Mouse (Mus musculus): ENCODE data around the gene Nfx1. TPM values are rescaled to one million over a fixed set of nuclear protein-coding genes. Genes with fewer than 3 reads are reported as not detected.

The Nfx1 gene
- polyA plus RNA-seq, 1 experiment from 2014 or later = 110 TPM

DNA sequence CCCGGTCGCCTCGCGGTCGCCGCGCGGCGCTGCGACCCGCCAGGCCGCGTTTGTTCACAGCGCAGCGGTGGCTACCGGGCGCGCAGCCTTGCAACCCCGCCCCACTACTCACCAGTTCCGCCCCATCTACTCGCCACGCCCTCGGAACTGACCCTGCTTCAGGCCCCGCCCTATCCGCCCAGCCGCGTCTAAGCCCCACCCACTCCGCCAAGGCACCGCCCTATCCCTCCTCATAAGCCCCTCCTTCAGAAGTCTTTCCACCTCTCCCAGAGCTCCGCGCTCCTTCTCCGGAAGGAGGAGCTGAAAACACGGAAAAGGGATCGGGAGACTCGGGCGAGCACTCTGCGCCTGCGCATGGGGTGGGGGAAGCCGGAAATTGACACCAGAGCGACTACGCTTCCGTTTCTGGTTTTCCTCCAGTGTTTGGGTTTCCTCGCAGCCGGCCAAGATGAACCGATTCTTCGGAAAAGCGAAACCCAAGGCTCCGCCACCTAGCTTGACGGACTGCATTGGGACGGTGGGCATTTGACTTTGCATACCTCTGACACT lies 22.5 kb upstream of the Nfx1 start, which contains the start of the genes Bag1 and Chmp5:
Gene Bag1 (minus strand): TSS at position 135 of the 549 bp plus-strand sequence.
Gene Chmp5 (plus strand): TSS at position 248 of the 549 bp plus-strand sequence.
- Histone ChIP-seq H3K4me2 (peak within 1 kb of the TSS; percentile 95), H3K9me3 (no peaks in the 10 kb centered on the region), H3K4me1 (replicated peaks) (peaks cover 29% of the 10 kb centered on the region), H3K36me3 (peaks cover 58% of the 10 kb centered on the region), H3K9ac (peak within 1 kb of the TSS; percentile 89), H3K27me3 (no peaks in the 10 kb centered on the region), H3K27ac (peak within 1 kb of the TSS; percentile 92), H3K4me3 (peak within 1 kb of the TSS; percentile 93)
- peak; percentile 97 for ATAC-seq (ENCODE audit: low FRiP score)
- WGBS = under 1% methylated on average over 47 of the region's 50 CpGs

DNA sequence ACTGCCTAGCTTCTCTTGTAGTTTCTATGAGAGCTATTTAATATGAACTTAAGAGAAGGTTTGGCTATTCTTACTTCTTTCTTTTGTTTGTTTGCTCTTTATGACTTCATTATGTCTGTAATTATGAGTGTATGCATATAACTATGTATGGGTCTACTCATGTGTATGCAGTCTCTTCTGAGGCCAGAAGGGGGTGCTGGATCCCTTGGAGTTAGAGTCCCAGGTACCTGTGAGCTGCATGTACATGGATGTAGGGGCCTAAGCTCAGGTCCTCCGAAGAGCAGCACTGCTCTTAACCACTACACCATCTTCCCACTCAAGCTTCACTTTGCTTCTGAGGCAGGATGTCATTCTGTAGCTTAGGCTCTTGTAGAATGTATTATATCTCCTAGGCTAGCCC lies 17.2 kb upstream of the Nfx1 start:
- Histone ChIP-seq H3K9ac (no peak overlapping the region), H3K4me3 (no peak overlapping the region), H3K36me3 (peaks cover 78% of the 10 kb centered on the region), H3K4me1 (replicated peaks) (peaks cover 13% of the 10 kb centered on the region), H3K27me3 (no peaks in the 10 kb centered on the region), H3K4me2 (no peak overlapping the region), H3K9me3 (no peaks in the 10 kb centered on the region), H3K27ac (no peak overlapping the region)
- 95% methylated on average over 1 of the region's 1 CpGs for WGBS
- ATAC-seq (ENCODE audit: low FRiP score) = no peak

DNA sequence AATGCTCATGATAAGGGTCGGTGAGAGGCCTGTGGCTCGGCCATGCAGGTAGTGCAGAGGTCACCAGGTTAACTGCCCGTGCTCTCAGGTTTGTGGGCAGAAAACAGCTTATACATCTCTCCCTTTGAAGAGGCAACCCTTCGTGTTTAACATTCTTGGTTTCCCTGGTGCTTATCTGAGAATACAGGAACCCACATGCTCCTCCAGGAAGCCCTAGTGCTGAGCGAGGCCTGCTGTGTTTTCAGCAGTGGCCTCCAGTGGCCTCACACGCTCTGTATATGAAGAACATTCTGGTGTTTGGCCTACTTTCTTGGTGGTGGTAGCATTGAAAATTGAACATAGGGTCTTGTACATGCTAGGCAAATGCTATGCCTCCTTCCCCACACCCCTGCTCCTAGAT lies 14.8 kb upstream of the Nfx1 start:
- ATAC-seq (ENCODE audit: low FRiP score) = no peak
- 94% methylated on average over 6 of the region's 6 CpGs for WGBS

DNA sequence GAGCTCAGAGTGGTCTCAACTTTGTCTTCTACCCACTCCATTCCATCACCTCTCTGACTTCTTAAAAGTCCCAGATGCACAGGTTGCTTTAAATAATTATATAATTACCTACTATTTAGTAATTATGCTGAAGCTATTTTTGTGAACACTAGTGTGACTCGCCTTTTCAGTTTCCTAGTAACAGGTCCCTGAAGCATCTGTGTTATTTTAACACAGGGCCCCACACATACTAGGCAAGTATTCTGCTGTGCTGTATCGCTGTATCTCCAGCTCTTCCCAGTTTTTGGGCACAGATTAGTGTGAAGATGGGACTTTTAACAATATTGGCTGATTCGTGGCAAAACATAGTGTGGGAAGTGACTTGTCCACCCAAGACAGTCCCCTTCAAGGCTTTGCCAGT lies 7.2 kb upstream of the Nfx1 start:
- ATAC-seq (ENCODE audit: low FRiP score) = no peak
- H3K4me3 ChIP-seq = no peak overlapping the region
- H3K4me1 ChIP-seq (replicated peaks) = no peaks in the 10 kb centered on the region
- H3K27me3 ChIP-seq = no peaks in the 10 kb centered on the region
- no peak overlapping the region for H3K27ac ChIP-seq
- H3K4me2 ChIP-seq = no peak overlapping the region
- 94% methylated on average over 3 of the region's 3 CpGs for WGBS
- peaks cover 88% of the 10 kb centered on the region for H3K36me3 ChIP-seq
- no peak overlapping the region for H3K9ac ChIP-seq
- no peaks in the 10 kb centered on the region for H3K9me3 ChIP-seq

More for the DNA sequence above, 14.8 kb upstream of the Nfx1 start:
- no peaks in the 10 kb centered on the region for H3K27me3 ChIP-seq
- H3K4me2 ChIP-seq = no peak overlapping the region
- no peaks in the 10 kb centered on the region for H3K4me1 ChIP-seq (replicated peaks)
- no peak overlapping the region for H3K9ac ChIP-seq
- H3K27ac ChIP-seq = no peak overlapping the region
- H3K9me3 ChIP-seq = no peaks in the 10 kb centered on the region
- peaks cover 93% of the 10 kb centered on the region for H3K36me3 ChIP-seq
- no peak overlapping the region for H3K4me3 ChIP-seq

DNA sequence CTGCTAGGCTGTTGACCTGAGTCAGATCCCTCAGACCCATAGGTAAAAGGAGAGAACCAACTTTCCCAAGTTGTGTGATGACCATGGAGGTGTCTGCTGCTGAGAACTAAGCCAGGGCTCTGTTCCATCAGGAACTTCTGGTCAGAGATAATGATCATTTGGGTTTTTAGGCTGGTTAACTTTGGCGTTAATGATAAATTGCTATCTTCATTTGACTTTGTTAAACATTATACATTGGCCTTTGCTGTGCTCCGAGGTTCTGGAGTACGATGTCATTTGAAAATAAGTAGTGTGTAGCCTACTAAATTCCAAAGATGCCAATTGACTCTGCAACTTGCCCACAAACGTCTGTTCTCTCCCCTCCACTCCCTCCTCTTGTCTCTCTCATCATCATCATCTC lies 1.5 kb upstream of the Nfx1 start:
- peaks cover 22% of the 10 kb centered on the region for H3K4me1 ChIP-seq (replicated peaks)
- H3K27me3 ChIP-seq = no peaks in the 10 kb centered on the region
- H3K27ac ChIP-seq = no peak overlapping the region
- 0 out of 2 replicates have a peak overlapping the region, but pooled peaks have one; percentile 93 for H3K9ac ChIP-seq
- no peak overlapping the region for H3K4me3 ChIP-seq
- no peak overlapping the region for H3K4me2 ChIP-seq
- ATAC-seq (ENCODE audit: low FRiP score) = no peak
- no peaks in the 10 kb centered on the region for H3K9me3 ChIP-seq
- WGBS = 82% methylated on average over 4 of the region's 4 CpGs
- peaks cover 36% of the 10 kb centered on the region for H3K36me3 ChIP-seq

DNA sequence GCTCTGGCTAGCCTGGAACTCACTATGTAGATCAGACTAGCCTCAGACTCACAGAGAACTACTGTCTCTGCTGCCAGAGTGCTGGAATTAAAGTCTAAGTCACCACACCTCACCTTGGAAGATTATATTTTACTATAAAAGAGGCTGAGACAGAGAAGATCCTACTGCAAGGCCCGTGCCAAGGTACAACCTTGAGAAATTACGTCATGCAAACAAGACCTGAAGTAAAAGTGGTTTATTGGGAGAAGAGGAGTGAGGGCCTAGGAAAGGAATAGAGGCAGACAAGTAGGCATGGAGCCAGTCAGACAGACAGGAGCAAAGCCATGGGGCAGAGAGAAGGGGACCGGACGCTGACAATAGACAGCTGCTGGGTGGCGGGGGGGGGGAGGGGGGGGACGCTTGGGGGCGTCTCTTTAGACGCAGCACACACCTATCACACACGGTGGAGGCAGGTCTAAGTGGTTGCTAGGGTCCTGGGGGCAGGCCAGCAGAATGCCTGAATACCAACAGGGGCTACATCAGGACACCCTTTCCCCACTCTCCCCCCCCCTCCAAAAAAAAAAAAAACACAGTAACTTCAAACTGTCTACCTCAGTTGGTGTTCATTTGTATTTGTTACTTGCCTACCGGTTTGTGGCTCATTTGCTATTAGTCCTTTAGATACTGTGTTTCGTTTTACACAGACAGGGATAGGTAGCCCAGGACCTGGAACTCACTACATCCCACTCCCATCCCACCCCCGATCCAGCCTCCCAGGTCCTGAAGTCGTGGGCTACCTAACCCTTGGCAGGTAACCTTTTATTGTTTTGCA lies 720 bp upstream of the Nfx1 start:
- H3K27me3 ChIP-seq = no peaks in the 10 kb centered on the region
- H3K9me3 ChIP-seq = no peaks in the 10 kb centered on the region
- 22% methylated on average over 6 of the region's 13 CpGs for WGBS
- peak overlapping the region; percentile 76 for H3K4me2 ChIP-seq
- ATAC-seq (ENCODE audit: low FRiP score) = peak; percentile 70
- peak overlapping the region; percentile 92 for H3K27ac ChIP-seq
- peak overlapping the region; percentile 82 for H3K4me3 ChIP-seq
- H3K4me1 ChIP-seq (replicated peaks) = peaks cover 22% of the 10 kb centered on the region
- H3K9ac ChIP-seq = peak overlapping the region; percentile 93
- H3K36me3 ChIP-seq = peaks cover 29% of the 10 kb centered on the region

DNA sequence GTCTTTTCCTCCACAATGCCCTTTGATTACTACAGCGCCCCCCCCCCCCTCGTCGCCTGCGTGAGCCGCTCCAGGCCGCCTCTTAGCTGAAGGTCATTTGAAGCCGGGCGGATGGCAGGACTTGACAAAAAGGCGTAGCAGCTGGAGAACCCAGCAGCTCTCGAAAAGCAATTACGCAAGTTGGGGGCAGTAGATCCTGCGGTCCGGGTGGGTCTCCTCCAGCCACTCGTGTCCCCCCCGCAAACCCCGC lies 189 bp upstream of the Nfx1 start:
- H3K4me3 ChIP-seq = peak overlapping the region; percentile 82
- H3K27ac ChIP-seq = peak overlapping the region; percentile 92
- ATAC-seq (ENCODE audit: low FRiP score) = no peak
- peaks cover 25% of the 10 kb centered on the region for H3K36me3 ChIP-seq
- peaks cover 22% of the 10 kb centered on the region for H3K4me1 ChIP-seq (replicated peaks)
- under 1% methylated on average over 13 of the region's 16 CpGs for WGBS
- H3K27me3 ChIP-seq = no peaks in the 10 kb centered on the region
- peak overlapping the region; percentile 76 for H3K4me2 ChIP-seq
- peak overlapping the region; percentile 93 for H3K9ac ChIP-seq
- H3K9me3 ChIP-seq = no peaks in the 10 kb centered on the region

DNA sequence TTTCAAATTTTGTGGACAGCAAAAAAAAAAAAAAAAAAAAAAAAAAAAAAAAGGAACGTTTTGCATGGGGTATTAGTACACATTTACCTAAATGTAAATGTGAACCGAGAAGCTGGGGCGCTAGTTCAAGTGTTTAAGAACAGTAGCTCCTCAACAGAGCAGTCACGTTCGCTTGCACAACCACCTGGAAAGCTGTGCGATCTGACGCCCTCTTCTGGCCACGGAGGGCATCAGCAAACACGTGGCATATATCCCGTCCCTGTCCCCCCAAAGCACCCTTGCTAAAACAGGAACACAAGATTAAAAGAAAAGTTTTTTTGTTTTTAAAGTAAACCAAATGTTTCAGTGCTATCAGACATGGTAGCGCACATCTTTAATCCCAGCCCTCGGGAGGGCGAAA lies 1.0 kb downstream of the Nfx1 start:
- H3K27ac ChIP-seq = peak overlapping the region; percentile 92; the same call in 1 of the 2 replicates
- peak overlapping the region; percentile 82 for H3K4me3 ChIP-seq
- no peak for ATAC-seq (ENCODE audit: low FRiP score)
- WGBS = 25% methylated on average over 13 of the region's 13 CpGs
- no peaks in the 10 kb centered on the region for H3K9me3 ChIP-seq
- peaks cover 22% of the 10 kb centered on the region for H3K36me3 ChIP-seq
- H3K4me1 ChIP-seq (replicated peaks) = peaks cover 22% of the 10 kb centered on the region
- peak overlapping the region; percentile 76 for H3K4me2 ChIP-seq
- no peaks in the 10 kb centered on the region for H3K27me3 ChIP-seq
- peak overlapping the region; percentile 93; the same call in 1 of the 2 replicates for H3K9ac ChIP-seq

DNA sequence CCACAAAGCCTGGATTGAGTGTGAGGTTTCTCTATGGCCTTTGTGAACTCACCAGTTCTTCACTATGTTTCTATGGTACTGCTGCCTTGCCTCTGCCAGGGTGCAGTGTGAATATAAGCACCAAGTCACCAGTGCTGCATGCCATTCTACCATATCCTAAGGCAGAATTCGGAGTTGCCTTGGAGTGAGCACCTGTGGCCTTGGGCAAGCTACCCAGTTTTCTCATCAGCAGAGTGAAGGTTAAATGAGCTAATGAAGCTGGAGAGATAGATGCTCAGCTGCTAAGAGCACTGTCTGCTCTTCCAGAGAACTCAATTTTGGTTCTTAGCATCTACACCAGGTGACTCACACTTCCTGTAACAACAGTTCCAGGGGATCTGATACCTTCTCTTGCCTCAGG lies 3.3 kb downstream of the Nfx1 start:
- no peak for ATAC-seq (ENCODE audit: low FRiP score)
- WGBS = 97% methylated on average over 1 of the region's 1 CpGs
- Histone ChIP-seq H3K27ac (no peak overlapping the region), H3K4me3 (no peak overlapping the region), H3K36me3 (peaks cover 30% of the 10 kb centered on the region), H3K9me3 (no peaks in the 10 kb centered on the region), H3K27me3 (no peaks in the 10 kb centered on the region), H3K4me2 (no peak overlapping the region), H3K9ac (no peak overlapping the region), H3K4me1 (replicated peaks) (peaks cover 22% of the 10 kb centered on the region)

DNA sequence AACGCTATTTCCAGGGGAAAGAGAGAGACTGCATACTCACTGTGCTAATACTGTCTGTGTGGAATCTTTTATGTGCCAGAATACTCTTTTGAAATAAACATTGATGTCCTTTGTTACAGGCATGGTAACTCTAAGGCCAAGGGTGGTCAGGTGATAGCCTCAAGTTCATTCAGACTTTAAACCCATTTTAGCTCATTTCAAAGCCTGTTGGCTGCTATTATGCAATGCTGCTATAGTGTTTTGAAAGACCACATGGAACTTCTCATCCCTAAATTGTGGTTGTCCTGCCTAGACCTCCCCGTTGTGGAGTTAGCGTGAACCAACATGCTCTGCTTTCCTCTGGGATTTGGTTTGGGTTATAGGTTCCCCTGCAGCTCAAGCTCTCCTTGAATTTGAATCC lies 5.0 kb downstream of the Nfx1 start:
- no peaks in the 10 kb centered on the region for H3K27me3 ChIP-seq
- H3K4me1 ChIP-seq (replicated peaks) = peaks cover 14% of the 10 kb centered on the region
- H3K4me2 ChIP-seq = no peak overlapping the region
- H3K36me3 ChIP-seq = peaks cover 45% of the 10 kb centered on the region
- H3K27ac ChIP-seq = no peak overlapping the region
- no peak overlapping the region for H3K9ac ChIP-seq
- ATAC-seq (ENCODE audit: low FRiP score) = no peak
- H3K9me3 ChIP-seq = no peaks in the 10 kb centered on the region
- 98% methylated on average over 3 of the region's 3 CpGs for WGBS
- H3K4me3 ChIP-seq = no peak overlapping the region

DNA sequence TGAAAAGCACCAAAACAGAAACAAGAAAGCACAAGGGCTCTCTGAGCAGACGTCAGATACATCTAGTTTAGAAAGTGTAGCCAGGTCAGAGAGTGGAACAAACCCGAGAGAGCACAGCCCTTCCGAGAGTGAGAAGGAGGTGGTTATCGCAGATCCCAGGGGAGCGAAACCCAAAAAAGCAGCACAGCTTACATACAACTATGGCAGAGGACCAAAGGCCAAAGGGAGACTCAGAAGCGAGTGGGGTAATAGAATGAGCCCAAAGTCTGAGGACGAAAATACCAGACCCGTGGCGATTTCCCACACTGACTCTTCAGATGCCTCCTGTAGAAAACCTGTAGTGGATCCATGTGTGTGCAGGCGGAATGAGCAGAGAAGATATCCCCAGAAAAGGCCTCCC lies 5.9 kb downstream of the Nfx1 start:
- ATAC-seq (ENCODE audit: low FRiP score) = no peak
- Histone ChIP-seq H3K4me1 (replicated peaks) (peaks cover 14% of the 10 kb centered on the region), H3K36me3 (peaks cover 54% of the 10 kb centered on the region), H3K9ac (no peak overlapping the region), H3K9me3 (no peaks in the 10 kb centered on the region), H3K4me2 (no peak overlapping the region), H3K27me3 (no peaks in the 10 kb centered on the region), H3K27ac (no peak overlapping the region), H3K4me3 (no peak overlapping the region)
- WGBS = 92% methylated on average over 10 of the region's 10 CpGs

DNA sequence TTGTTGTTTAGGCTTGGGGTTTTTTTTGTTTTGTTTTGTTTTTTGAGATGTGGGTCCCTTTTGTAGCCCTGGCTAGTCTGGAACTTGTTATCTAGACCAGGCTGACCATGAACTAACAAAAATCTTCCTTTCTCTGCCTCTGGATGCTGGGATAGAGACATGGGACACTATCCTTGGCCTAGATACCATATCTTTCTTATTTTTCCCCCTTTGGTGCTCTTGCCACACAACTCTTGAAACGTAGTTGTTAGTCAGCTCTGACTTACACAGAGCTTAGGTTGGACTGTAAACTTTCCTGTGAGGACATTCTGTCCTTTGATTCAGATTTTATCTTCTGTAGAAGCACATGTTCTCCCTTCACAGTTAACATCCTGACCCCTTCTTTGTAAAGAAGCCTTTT lies 8.7 kb downstream of the Nfx1 start:
- no peak for ATAC-seq (ENCODE audit: low FRiP score)
- H3K27me3 ChIP-seq = no peaks in the 10 kb centered on the region
- no peak overlapping the region for H3K9ac ChIP-seq
- H3K4me1 ChIP-seq (replicated peaks) = no peaks in the 10 kb centered on the region
- no peak overlapping the region for H3K27ac ChIP-seq
- whole genome bisulfite sequencing = 90% methylated on average over 1 of the region's 1 CpGs
- H3K36me3 ChIP-seq = peaks cover 55% of the 10 kb centered on the region
- no peaks in the 10 kb centered on the region for H3K9me3 ChIP-seq
- no peak overlapping the region for H3K4me3 ChIP-seq
- H3K4me2 ChIP-seq = no peak overlapping the region

DNA sequence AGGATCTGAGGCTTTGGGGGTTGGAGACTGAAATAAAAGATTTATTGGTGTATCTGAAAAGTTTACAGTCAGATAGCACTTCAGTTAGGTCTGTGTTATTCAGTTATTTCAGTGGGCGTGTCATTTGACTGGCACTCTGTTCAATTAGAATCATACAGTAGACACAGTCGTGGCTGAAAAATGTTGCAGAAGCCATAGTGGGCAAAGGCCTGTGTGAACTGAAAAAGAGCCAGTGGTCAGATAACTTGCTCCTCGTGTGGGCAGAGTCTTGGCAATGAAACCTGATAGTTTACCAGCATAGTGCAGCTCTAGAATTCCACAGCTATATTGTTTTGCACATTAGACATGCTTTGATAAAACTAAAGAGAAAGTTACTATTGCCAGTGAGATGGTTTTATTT lies 11.8 kb downstream of the Nfx1 start:
- no peak overlapping the region for H3K27ac ChIP-seq
- H3K9ac ChIP-seq = no peak overlapping the region
- no peak for ATAC-seq (ENCODE audit: low FRiP score)
- no peaks in the 10 kb centered on the region for H3K27me3 ChIP-seq
- H3K4me1 ChIP-seq (replicated peaks) = no peaks in the 10 kb centered on the region
- WGBS = 88% methylated on average over 3 of the region's 3 CpGs
- H3K4me2 ChIP-seq = no peak overlapping the region
- no peak overlapping the region for H3K4me3 ChIP-seq
- no peaks in the 10 kb centered on the region for H3K9me3 ChIP-seq
- H3K36me3 ChIP-seq = peaks cover 68% of the 10 kb centered on the region

All from hindbrain, embryonic 13.5 days (tissue).